Mouse (Mus musculus) heart, embryonic 13.5 days (tissue): ENCODE measurements at regions not wholly inside any gene's neighbourhood (a gene's known extent, or its start where the extent isn't known, plus 50 kb on each side); places are given as distances from the start of the nearest gene placed in this dataset.

Experiments
- ATAC-seq: fragments of 200-750 bp; cut with Nextera tagmentation; 2 replicates; pipeline ENCODE4 v1.8.0; 2017; ENCODE audit warnings: moderate TSS enrichment; ENCODE audit not compliant: insufficient number of reproducible peaks, low FRiP score, low TSS enrichment; ENCODE audit errors: extremely low read depth
- H3K27ac ChIP-seq: fragments of 300-500 bp; sonication (generic); replicated peaks from 2 replicates; pipeline ENCODE4 v1.5.1; 2015; ENCODE audit warnings: moderate library complexity, mild to moderate bottlenecking, inconsistent platforms
- H3K27me3 ChIP-seq: fragments of 300-500 bp; sonication (generic); replicated peaks from 2 replicates; pipeline ENCODE4 v1.6.1; 2015; ENCODE audit warnings: mild to moderate bottlenecking, inconsistent platforms
- H3K36me3 ChIP-seq: fragments of 300-500 bp; sonication (generic); 2 replicates; pipeline ENCODE4 v1.6.1; 2015; ENCODE audit warnings: mild to moderate bottlenecking, inconsistent platforms
- H3K4me1 ChIP-seq: fragments of 300-500 bp; sonication (generic); 2 replicates; pipeline ENCODE4 v1.6.1; 2015; ENCODE audit warnings: inconsistent platforms
- H3K4me2 ChIP-seq: fragments of 300-500 bp; sonication (generic); 2 replicates; pipeline ENCODE4 v1.6.1; 2015; ENCODE audit warnings: inconsistent platforms, mild to moderate bottlenecking, moderate library complexity
- H3K4me3 ChIP-seq: fragments of 300-500 bp; sonication (generic); 2 replicates; pipeline ENCODE4 v1.5.1; 2015; ENCODE audit warnings: moderate library complexity, mild to moderate bottlenecking, inconsistent platforms
- H3K9ac ChIP-seq: fragments of 300-500 bp; sonication (generic); 2 replicates; pipeline ENCODE4 v1.6.1; 2015; ENCODE audit warnings: inconsistent platforms, mild to moderate bottlenecking, moderate library complexity
- H3K9me3 ChIP-seq: fragments of 300-500 bp; sonication (generic); 2 replicates; pipeline ENCODE4 v1.6.1; 2016; ENCODE audit warnings: inconsistent platforms
- WGBS: fragments of 180-500 bp; shearing (Covaris S2); methylation state at CpG from one replicate; pipeline ENCODE4 v1.1.7; 2015; ENCODE audit warnings: mixed read lengths; 5-methylcytosine and 5-hydroxymethylcytosine counted together

GRCm38 (mm10) chr6:122394160-122394559 lies 53.8 kb upstream of the Phc1 start:
- Histone ChIP-seq H3K27ac (peak overlapping the region; percentile 90), H3K4me2 (peak overlapping the region; percentile 63), H3K9ac (peak overlapping the region; percentile 73; the same call in 1 of the 2 replicates), H3K4me1 (peaks cover 41% of the 10 kb centered on the region), H3K4me3 (peak overlapping the region; percentile 14; the same call in 1 of the 2 replicates), H3K9me3 (no peaks in the 10 kb centered on the region), H3K27me3 (no peaks in the 10 kb centered on the region), H3K36me3 (no peaks in the 10 kb centered on the region)
- peak; percentile 42; the same call in 1 of the 2 replicates for ATAC-seq
- 29% methylated on average over 5 of the region's 5 CpGs for WGBS

GRCm38 (mm10) chr6:122393231-122393881 lies 53.0 kb upstream of the Phc1 start:
- Histone ChIP-seq H3K9ac (peak overlapping the region; percentile 73), H3K36me3 (no peaks in the 10 kb centered on the region), H3K4me1 (peaks cover 41% of the 10 kb centered on the region), H3K4me2 (peak overlapping the region; percentile 63), H3K4me3 (peak overlapping the region; percentile 39), H3K27ac (peak overlapping the region; percentile 90), H3K9me3 (no peaks in the 10 kb centered on the region), H3K27me3 (no peaks in the 10 kb centered on the region)
- WGBS = 20% methylated on average over 19 of the region's 19 CpGs
- peak; percentile 53; the same call in 1 of the 2 replicates for ATAC-seq

GRCm38 (mm10) chr6:122391725-122392667 lies 51.6 kb upstream of the Phc1 start:
- Histone ChIP-seq H3K4me2 (peak overlapping the region; percentile 63), H3K9ac (peak overlapping the region; percentile 73), H3K36me3 (no peaks in the 10 kb centered on the region), H3K27ac (peak overlapping the region; percentile 90), H3K4me3 (peak overlapping the region; percentile 39), H3K4me1 (peaks cover 41% of the 10 kb centered on the region), H3K27me3 (no peaks in the 10 kb centered on the region), H3K9me3 (no peaks in the 10 kb centered on the region)
- 32% methylated on average over 29 of the region's 29 CpGs for WGBS
- peak; percentile 27; the same call in 1 of the 2 replicates for ATAC-seq

GRCm38 (mm10) chr6:122391126-122391525 lies 50.8 kb upstream of the Phc1 start:
- Histone ChIP-seq H3K4me1 (peaks cover 41% of the 10 kb centered on the region), H3K27me3 (no peaks in the 10 kb centered on the region; the same call in 1 of the 2 replicates), H3K9me3 (no peaks in the 10 kb centered on the region), H3K27ac (peak overlapping the region; percentile 20; the same call in 1 of the 2 replicates), H3K4me3 (peak overlapping the region; percentile 39), H3K36me3 (no peaks in the 10 kb centered on the region), H3K4me2 (peak overlapping the region; percentile 63), H3K9ac (0 out of 2 replicates have a peak overlapping the region, but pooled peaks have one; percentile 73)
- WGBS = 63% methylated on average over 10 of the region's 10 CpGs
- ATAC-seq = no peak

- H3K36me3 ChIP-seq = no peaks in the 10 kb centered on the region
- H3K4me2 ChIP-seq = peak overlapping the region; percentile 63
- 25% methylated on average over 13 of the region's 13 CpGs for WGBS
- H3K27me3 ChIP-seq = peaks cover under 1% of the 10 kb centered on the region; the same call in 1 of the 2 replicates
- 0 out of 2 replicates have a peak, but pooled peaks have one; percentile 21 for ATAC-seq
- 0 out of 2 replicates have a peak overlapping the region, but pooled peaks have one; percentile 33 for H3K9ac ChIP-seq
- H3K4me1 ChIP-seq = peaks cover 41% of the 10 kb centered on the region
- peak overlapping the region; percentile 39; the same call in 1 of the 2 replicates for H3K4me3 ChIP-seq
- H3K27ac ChIP-seq = peak overlapping the region; percentile 20; the same call in 1 of the 2 replicates
- H3K9me3 ChIP-seq = no peaks in the 10 kb centered on the region
Observed at GRCm38 (mm10) chr6:122390720-122391119, 50.4 kb upstream of the Phc1 start.
